Mouse (Mus musculus) adrenal gland, postnatal 0 days (tissue): ENCODE results near the gene Cyp2c40. TPM values are rescaled to one million over a fixed set of nuclear protein-coding genes. Genes with fewer than 3 reads are reported as not detected.

Experiments
- polyA plus RNA-seq: library from polyadenylated mRNA; unstranded; fragments of >200 nt; fragmentation: Nextera tagmentation; extraction: Ambion mirVana; gene quantifications from 2 replicates; pipeline ENCODE4 v1.2.1, GENCODE M21; 2015

Gene Cyp2c40
- 2.9 and 3.7 TPM in 2 replicates for polyA plus RNA-seq

DNA sequence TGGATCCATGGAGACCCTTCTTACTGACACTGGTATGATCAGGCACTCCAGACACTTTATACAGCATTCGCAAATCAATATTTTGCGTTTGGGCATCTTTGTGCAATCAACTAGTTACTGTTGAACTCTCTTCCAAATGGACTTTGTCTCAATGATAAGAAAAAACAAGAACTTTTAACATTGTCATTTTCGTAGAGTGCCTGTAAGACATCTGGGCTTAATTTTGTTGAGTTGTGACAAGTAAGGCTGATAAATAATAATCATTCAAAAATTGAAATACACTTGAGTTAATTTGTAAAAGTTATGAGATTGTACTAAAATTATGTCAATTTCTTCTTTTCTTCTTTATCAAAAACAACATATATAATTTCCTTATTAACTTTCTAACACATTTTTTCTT is at the start of gene Cyp2c40:
Cyp2c40 (minus strand) TSS at position 101 of the 400 bp plus-strand sequence.

DNA sequence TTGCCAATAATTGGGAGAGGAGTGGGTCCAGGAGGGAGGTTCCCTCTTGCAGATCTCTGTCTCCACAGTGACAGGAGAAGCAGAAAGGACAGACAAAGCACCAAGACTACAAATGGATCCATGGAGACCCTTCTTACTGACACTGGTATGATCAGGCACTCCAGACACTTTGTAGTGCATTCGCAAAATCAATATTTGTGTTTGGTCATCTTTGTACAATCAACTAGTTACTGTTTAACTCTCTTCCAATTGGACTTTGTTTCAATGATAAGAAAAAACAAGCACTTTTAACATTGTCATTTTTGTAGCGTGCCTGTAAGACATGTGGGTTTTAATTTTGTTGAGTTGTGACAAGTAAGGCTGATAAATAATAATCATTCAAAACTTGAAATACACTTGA is 71.7 kb downstream of the Cyp2c40 start, which contains the start of gene Cyp2c68:
Cyp2c68 (minus strand) TSS at position 135 of the 400 bp plus-strand sequence.

Other genes starting within 250 kb of the Cyp2c40 start
- gene Cyp2c67, start 163.8 kb downstream of the Cyp2c40 start, polyA plus RNA-seq, result 0.44 TPM in 1 of 2 replicates, not detected in the other
- 6.2 and 9.3 TPM in 2 replicates for gene Cyp2c68, start 71.8 kb downstream of the Cyp2c40 start, polyA plus RNA-seq
- 2.6 and 5.0 TPM in 2 replicates for gene Cyp2c69, start 74.0 kb upstream of the Cyp2c40 start, polyA plus RNA-seq
- 1.1 and 1.7 TPM in 2 replicates for gene Cyp2c37, start 179.6 kb upstream of the Cyp2c40 start, polyA plus RNA-seq